Mouse (Mus musculus) embryonic facial prominence, embryonic 12.5 days (tissue): ENCODE data around the gene A030003K21Rik. TPM values are rescaled to one million over a fixed set of nuclear protein-coding genes. Genes with fewer than 3 reads are reported as not detected.

Experiments
- ATAC-seq: fragments of 200-750 bp; cut with Nextera tagmentation; 2 replicates; pipeline ENCODE4 v1.8.0; 2017; ENCODE audit not compliant: insufficient number of reproducible peaks, insufficient read depth, low FRiP score, low TSS enrichment
- H3K27ac ChIP-seq: fragments of 300-500 bp; sonication (generic); 2 replicates; pipeline ENCODE4 v1.5.1; 2016; ENCODE audit warnings: mild to moderate bottlenecking
- H3K27me3 ChIP-seq: fragments of 300-500 bp; sonication (generic); 2 replicates; pipeline ENCODE4 v1.6.1; 2016; ENCODE audit warnings: mild to moderate bottlenecking, moderate library complexity
- H3K36me3 ChIP-seq: fragments of 300-500 bp; sonication (generic); 2 replicates; pipeline ENCODE4 v1.6.1; 2016; ENCODE audit warnings: mild to moderate bottlenecking
- H3K4me1 ChIP-seq: fragments of 300-500 bp; sonication (generic); 2 replicates; pipeline ENCODE4 v1.6.1; 2016
- H3K4me2 ChIP-seq: fragments of 300-500 bp; sonication (generic); replicated peaks from 2 replicates; pipeline ENCODE4 v1.6.1; 2016; ENCODE audit warnings: mild to moderate bottlenecking, moderate library complexity
- H3K4me3 ChIP-seq: fragments of 300-500 bp; sonication (generic); 2 replicates; pipeline ENCODE4 v1.5.1; 2016; ENCODE audit warnings: mild to moderate bottlenecking
- H3K9ac ChIP-seq: fragments of 300-500 bp; sonication (generic); 2 replicates; pipeline ENCODE4 v1.6.1; 2016; ENCODE audit warnings: mild to moderate bottlenecking, moderate library complexity
- H3K9me3 ChIP-seq: fragments of 300-500 bp; sonication (generic); 2 replicates; pipeline ENCODE4 v1.6.1; 2016; ENCODE audit warnings: mild to moderate bottlenecking, moderate library complexity
- WGBS: fragments of 180-500 bp; shearing (Covaris S2); methylation state at CpG from one replicate; pipeline ENCODE4 v1.1.7; 2016; 5-methylcytosine and 5-hydroxymethylcytosine counted together
- polyA plus RNA-seq: library from polyadenylated mRNA; unstranded; fragments of >200 nt; fragmentation: Nextera tagmentation; extraction: Ambion mirVana; gene quantifications from 2 replicates; pipeline ENCODE4 v1.2.1, GENCODE M21; 2016

A030003K21Rik gene
- polyA plus RNA-seq, 1 experiment from 2014 or later = not detected

DNA sequence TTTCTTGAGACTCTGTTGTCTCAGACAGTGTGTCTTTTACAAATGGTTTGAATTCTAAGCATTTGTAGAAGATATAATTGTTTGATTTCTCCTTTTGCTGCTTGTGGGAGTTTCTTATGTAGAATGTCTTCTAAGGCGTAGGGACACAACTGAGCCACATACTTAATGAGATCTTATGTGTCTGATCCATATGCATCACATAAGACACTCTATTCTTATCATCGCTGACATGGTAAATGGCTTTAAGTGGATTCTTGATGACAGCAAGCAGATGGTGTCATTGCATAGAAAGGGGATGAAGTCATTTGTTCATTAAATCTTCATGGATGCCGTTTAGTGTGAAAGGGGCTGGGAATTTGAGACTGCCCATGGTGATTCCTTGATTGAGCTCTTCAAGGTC lies 37.3 kb downstream of the A030003K21Rik start:
- Histone ChIP-seq H3K9me3 (no peaks in the 10 kb centered on the region), H3K27ac (no peak overlapping the region), H3K4me3 (no peak overlapping the region), H3K4me1 (no peaks in the 10 kb centered on the region), H3K36me3 (peaks cover 14% of the 10 kb centered on the region), H3K4me2 (no peak overlapping the region), H3K27me3 (no peaks in the 10 kb centered on the region), H3K9ac (no peak overlapping the region)
- ATAC-seq = no peak
- WGBS = 81% methylated on average over 3 of the region's 3 CpGs

DNA sequence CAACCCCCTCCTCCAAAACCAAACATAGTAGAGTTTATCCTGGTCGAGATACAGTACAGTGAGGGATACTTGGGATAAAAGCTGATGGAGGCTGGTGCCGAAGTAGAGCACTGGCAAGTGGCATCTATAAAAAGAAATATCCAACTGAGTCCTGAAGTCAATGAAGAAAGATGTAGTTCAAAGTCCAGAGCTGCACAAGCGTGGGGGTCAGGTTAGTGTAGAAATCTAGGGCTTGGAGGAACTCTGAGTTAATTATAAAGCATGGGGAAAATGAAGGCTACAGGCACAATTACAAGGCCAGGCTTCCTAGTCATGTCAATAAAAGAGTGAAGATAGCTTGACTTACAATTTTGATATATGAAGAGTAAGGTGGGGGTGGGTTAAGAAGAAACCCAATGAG lies 42.0 kb downstream of the A030003K21Rik start:
- Histone ChIP-seq H3K9ac (no peak overlapping the region), H3K4me1 (no peaks in the 10 kb centered on the region), H3K36me3 (peaks cover 17% of the 10 kb centered on the region), H3K27ac (no peak overlapping the region), H3K9me3 (no peaks in the 10 kb centered on the region), H3K27me3 (no peaks in the 10 kb centered on the region), H3K4me2 (no peak overlapping the region), H3K4me3 (no peak overlapping the region)
- ATAC-seq = no peak
- 93% methylated on average over 3 of the region's 3 CpGs for WGBS

GRCm38 (mm10) chr1:82900567-82900966 lies 42.6 kb downstream of the A030003K21Rik start:
- 98% methylated on average over 1 of the region's 1 CpGs for WGBS
- ATAC-seq = no peak
- no peaks in the 10 kb centered on the region for H3K4me1 ChIP-seq
- H3K27me3 ChIP-seq = no peaks in the 10 kb centered on the region
- H3K4me3 ChIP-seq = no peak overlapping the region
- no peak overlapping the region for H3K9ac ChIP-seq
- no peak overlapping the region for H3K4me2 ChIP-seq
- H3K27ac ChIP-seq = no peak overlapping the region
- H3K9me3 ChIP-seq = no peaks in the 10 kb centered on the region
- peaks cover 17% of the 10 kb centered on the region for H3K36me3 ChIP-seq

DNA sequence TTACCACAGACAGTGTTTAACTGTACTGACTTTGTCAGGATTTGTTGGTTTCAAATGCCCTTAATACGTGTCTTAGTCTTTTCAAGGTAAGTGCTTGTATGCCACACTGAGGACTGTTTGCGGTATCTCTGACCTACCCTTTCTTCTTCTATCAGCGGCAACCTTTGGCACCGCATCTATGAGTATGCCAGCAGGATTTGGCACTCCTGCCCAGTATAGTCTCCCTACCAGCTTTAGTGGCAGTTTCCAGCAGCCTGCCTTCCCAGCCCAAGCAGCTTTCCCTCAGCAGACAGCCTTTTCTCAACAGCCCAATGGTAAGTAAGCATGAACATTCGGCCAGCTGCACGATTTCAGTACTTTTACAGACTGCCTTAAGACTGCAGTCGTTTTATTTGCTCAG lies 49.9 kb downstream of the A030003K21Rik start:
- Histone ChIP-seq H3K27ac (no peak overlapping the region), H3K9me3 (no peaks in the 10 kb centered on the region), H3K4me1 (no peaks in the 10 kb centered on the region), H3K4me3 (no peak overlapping the region), H3K9ac (no peak overlapping the region), H3K36me3 (peaks cover 23% of the 10 kb centered on the region), H3K4me2 (no peak overlapping the region), H3K27me3 (no peaks in the 10 kb centered on the region)
- WGBS = 94% methylated on average over 7 of the region's 7 CpGs
- no peak for ATAC-seq

Other genes starting within 250 kb of the A030003K21Rik start
- gene Mff, start 218.5 kb downstream of the A030003K21Rik start, polyA plus RNA-seq = 213 and 218 TPM in 2 replicates
- not detected in 2 replicates for gene Tm4sf20, start 174.9 kb downstream of the A030003K21Rik start, polyA plus RNA-seq
- not detected in 2 replicates for gene Gm47791, start 172.1 kb downstream of the A030003K21Rik start, polyA plus RNA-seq
- 38.9 and 39.5 TPM in 2 replicates for gene Agfg1, start 103.9 kb downstream of the A030003K21Rik start, polyA plus RNA-seq
- gene A030005L19Rik, start 30.1 kb downstream of the A030003K21Rik start, polyA plus RNA-seq = 0.39 TPM in 1 of 2 replicates, not detected in the other
- gene A030014E15Rik, start 18.5 kb downstream of the A030003K21Rik start, polyA plus RNA-seq = not detected in 2 replicates
- not detected in 2 replicates for gene Gm6217, start 12.0 kb downstream of the A030003K21Rik start, polyA plus RNA-seq
- not detected in 2 replicates for gene Gm7544, start 12.6 kb upstream of the A030003K21Rik start, polyA plus RNA-seq
- not detected in 2 replicates for gene Gm47955, start 16.9 kb upstream of the A030003K21Rik start, polyA plus RNA-seq
- not detected in 2 replicates for gene Gm47959, start 57.2 kb upstream of the A030003K21Rik start, polyA plus RNA-seq
- gene Slc19a3, start 95.1 kb upstream of the A030003K21Rik start, polyA plus RNA-seq = 0.20 and 0.32 TPM in 2 replicates
- gene Krtap28-10, start 99.1 kb upstream of the A030003K21Rik start, polyA plus RNA-seq = not detected in 2 replicates
- gene Gm47969, start 101.5 kb upstream of the A030003K21Rik start, polyA plus RNA-seq = not detected in 2 replicates
- not detected in 2 replicates for gene A030005K14Rik, start 116.0 kb upstream of the A030003K21Rik start, polyA plus RNA-seq
- gene Krtap28-13, start 117.5 kb upstream of the A030003K21Rik start, polyA plus RNA-seq = not detected in 2 replicates
- gene Ccl20, start 173.4 kb upstream of the A030003K21Rik start, polyA plus RNA-seq = 0.22 TPM in 1 of 2 replicates, not detected in the other
- gene Daw1, start 216.4 kb upstream of the A030003K21Rik start, polyA plus RNA-seq = 0.12 TPM in 1 of 2 replicates, not detected in the other